8 mouse cellular contexts compared by ENCODE assay signal in genomic region chrX:56821765-56822603, GRCm38 (mm10). TPM values are rescaled to one million over a fixed set of nuclear protein-coding genes. Genes with fewer than 3 reads are reported as not detected.
DNase-seq lines count a peak whose midpoint lies in the region; ATAC-seq and TF ChIP-seq lines count a peak whose summit lies in the region.

TSS of gene Map7d3 (minus strand) at chrX:56822326.

- no peak for TF ChIP-seq POLR2A in cerebellum, adult 2 months (IDR thresholded peaks at IDR 0.05; ENCODE audit: borderline replicate concordance, insufficient read depth, low read length)

- no peak for ATAC-seq in heart, embryonic 12.5 days (ENCODE audit: insufficient number of reproducible peaks, low FRiP score)
- peak; percentile 79 for ATAC-seq in megakaryocyte progenitor cell, adult 5-6 weeks (replicated peaks; ENCODE audit: poor library complexity)

- peak within 1 kb of the TSS; percentile 75 for H3K4me2 ChIP-seq in heart, embryonic 12.5 days

- no peak within 1 kb of the TSS for H3K27ac ChIP-seq in cerebellum, adult 2 months (ENCODE audit: insufficient read depth, low read length)
- no peak within 1 kb of the TSS for H3K27ac ChIP-seq in heart, embryonic 12.5 days (ENCODE audit: poor library complexity, severe bottlenecking)

- WGBS in cerebellum, adult 2 months, result 9% methylated on average over 33 of the region's 35 CpGs
- 14% methylated on average over 35 of the region's 35 CpGs for WGBS in heart, embryonic 12.5 days

- H3K4me1 ChIP-seq in cerebellum, adult 2 months (ENCODE audit: control insufficient read depth, insufficient read depth, low read length), result no peaks in the 10 kb centered on the region
- H3K4me1 ChIP-seq in heart, embryonic 12.5 days (replicated peaks), result no peaks in the 10 kb centered on the region

- peak within 1 kb of the TSS; percentile 62 for H3K9ac ChIP-seq in heart, embryonic 12.5 days

- no peaks in the 10 kb centered on the region; the same call in 1 of the 2 replicates for H3K27me3 ChIP-seq in cerebellum, adult 2 months (ENCODE audit: control insufficient read depth, insufficient read depth, low read length)
- H3K27me3 ChIP-seq in heart, embryonic 12.5 days (replicated peaks), result no peaks in the 10 kb centered on the region

- H3K36me3 ChIP-seq in heart, embryonic 12.5 days, result 0 out of 2 replicates have a peak, but pooled peaks cover 2% of the 10 kb centered on the region

- no peak for DNase-seq in cerebellum, adult 2 months
- DNase-seq in cerebellum, adult 9-10 months, result no peak
- peak; percentile 10 for DNase-seq in c-Kit-positive CD71-positive TER-119-positive erythroid progenitor cells, embryonic 14.5 days (ENCODE audit: low spot score)
- peak; percentile 34 to 65 for DNase-seq in kidney, postnatal 4 days
- DNase-seq in testis, postnatal 10 days (ENCODE audit: low spot score), result peak; percentile 54
- DNase-seq in layer of hippocampus, postnatal 25 days (ENCODE audit: extremely low spot score in 1 of 2, low spot score in 1 of 2), result no peak

- no peak for TF ChIP-seq CTCF in cerebellum, adult 2 months (IDR thresholded peaks at IDR 0.05; ENCODE audit: borderline replicate concordance, insufficient read depth, low read depth, low read length)

- peak within 1 kb of the TSS; percentile 42 for H3K4me3 ChIP-seq in cerebellum, adult 2 months (replicated peaks; ENCODE audit: insufficient read depth, low read depth, low read length)
- H3K4me3 ChIP-seq in heart, embryonic 12.5 days, result peak within 1 kb of the TSS; percentile 58

- 0 out of 2 replicates have a peak, but pooled peaks cover 2% of the 10 kb centered on the region for H3K9me3 ChIP-seq in heart, embryonic 12.5 days (replicated peaks)

RNA-seq across cellular contexts. Expression of gene Map7d3, which starts in this region (rescaled TPM):
- polyA plus RNA-seq in cerebellum, adult 2 months (2012; rRNA removed), result 0.11 TPM in 1 of 2 replicates, not detected in the other
- 1.2 and 1.8 TPM in 2 replicates for polyA plus RNA-seq in heart, embryonic 12.5 days (2016; fragmentation: Nextera tagmentation; extraction: Ambion mirVana)
- total RNA-seq in megakaryocyte progenitor cell, adult 5-6 weeks (2015), result 10.3 and 11.3 TPM in 2 replicates
- 3.1 and 4.4 TPM in 2 replicates for total RNA-seq in megakaryocyte progenitor cell, adult 5-6 weeks (2017)
- under 1 TPM in 1 of 2 experiments, not detected in 1; 0.25 TPM for total RNA-seq in layer of hippocampus, postnatal 25 days (2021)

Comparison
In these comparisons a context has a peak if more than half of its experiments do, and no peak if none do; other contexts are left out.
1. DNase-seq: peak in c-Kit-positive CD71-positive TER-119-positive erythroid progenitor cells, embryonic 14.5 days (single experiment), kidney, postnatal 4 days (2 of 2) and testis, postnatal 10 days (single experiment); none in cerebellum, adult 2 months (0 of 2), cerebellum, adult 9-10 months (single experiment) and layer of hippocampus, postnatal 25 days (0 of 2).